Comparison of ENCODE assay signal across 18 mouse cellular contexts in the genomic region with DNA sequence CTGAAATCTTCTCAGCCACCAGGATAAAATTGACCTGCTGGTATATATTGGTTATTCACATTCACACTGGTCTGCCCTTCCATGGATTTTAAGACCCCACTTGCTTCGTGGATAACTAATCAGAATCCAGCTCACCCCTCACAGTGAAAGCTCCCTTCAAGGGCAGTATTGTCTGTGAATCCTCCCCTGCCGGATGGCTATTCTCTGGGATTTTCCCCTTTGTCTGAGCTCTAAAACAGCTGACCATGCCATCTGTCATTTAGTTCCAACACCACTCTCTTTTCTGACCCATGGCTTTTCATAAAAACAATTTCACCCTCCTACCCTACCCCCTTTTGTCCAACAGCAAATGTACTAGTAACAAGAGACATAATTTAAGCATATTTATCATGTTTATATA.
DNase-seq lines count a peak whose midpoint lies in the region; ATAC-seq lines count a peak whose summit lies in the region.
"Had no signal": no experiment of that assay in that cellular context is flagged by ENCODE, and none has a peak within 500 bp of the region (broad histone marks: within the 10 kb centered on the region; RNA-seq: fewer than 3 reads in every experiment).

No protein-coding gene starts in this region.

- ATAC-seq in hindbrain, embryonic 11.5 days (ENCODE audit: low FRiP score): peak; percentile 84
- ATAC-seq in hindbrain, embryonic 16.5 days: no peak
- ATAC-seq in neural tube, embryonic 12.5 days (ENCODE audit: low FRiP score, low read depth): peak; percentile 63; the same call in 1 of the 2 replicates
- peak; percentile 40; the same call in 1 of the 2 replicates for ATAC-seq in hindbrain, embryonic 14.5 days (ENCODE audit: low FRiP score)
- ATAC-seq: intestine, embryonic 15.5 days; liver, postnatal 0 days had no signal

- no peaks in the 10 kb centered on the region for H3K9me3 ChIP-seq in hindbrain, embryonic 11.5 days (ENCODE audit: control insufficient read depth, low read length)
- no peaks in the 10 kb centered on the region for H3K9me3 ChIP-seq in hindbrain, embryonic 16.5 days (ENCODE audit: control insufficient read depth, low read length)
- H3K9me3 ChIP-seq in neural tube, embryonic 12.5 days: no peaks in the 10 kb centered on the region
- H3K9me3 ChIP-seq in hindbrain, embryonic 14.5 days (ENCODE audit: control insufficient read depth, low read length): no peaks in the 10 kb centered on the region
- H3K9me3 ChIP-seq: embryonic facial prominence, embryonic 15.5 days; heart, embryonic 10.5 days; intestine, embryonic 15.5 days had no signal

- no peak overlapping the region for H3K4me2 ChIP-seq in hindbrain, embryonic 11.5 days (replicated peaks; ENCODE audit: low read depth, low read length)
- no peak overlapping the region for H3K4me2 ChIP-seq in hindbrain, embryonic 16.5 days (ENCODE audit: low read length)
- no peak overlapping the region for H3K4me2 ChIP-seq in neural tube, embryonic 12.5 days (replicated peaks)
- H3K4me2 ChIP-seq in hindbrain, embryonic 14.5 days (replicated peaks): no peak overlapping the region
- H3K4me2 ChIP-seq: embryonic facial prominence, embryonic 15.5 days; intestine, embryonic 15.5 days had no signal

- DNase-seq in hindbrain, embryonic 11.5 days (ENCODE audit: low spot score): peak; percentile 58
- DNase-seq in neural tube, embryonic 10.5 days (ENCODE audit: extremely low spot score, low spot score): no peak
- DNase-seq in hindbrain, embryonic 14.5 days (ENCODE audit: low spot score): no peak
- DNase-seq in retina, postnatal 1 day: peak; percentile 48
- DNase-seq in testis, postnatal 14 days (ENCODE audit: low spot score): no peak
- no peak for DNase-seq in cerebellum, postnatal 4 days (ENCODE audit: low spot score in 2 of 2)
- DNase-seq: cerebellum, adult 18-20 months; gastrocnemius, postnatal 36 days; liver, postnatal 0 days; right cerebral cortex, postnatal 14 days; thymus, postnatal 36 days had no signal

- H3K4me3 ChIP-seq in hindbrain, embryonic 11.5 days (ENCODE audit: low read depth, low read length): no peak overlapping the region
- no peak overlapping the region for H3K4me3 ChIP-seq in hindbrain, embryonic 16.5 days (ENCODE audit: low read length)
- H3K4me3 ChIP-seq in neural tube, embryonic 12.5 days: no peak overlapping the region
- no peak overlapping the region for H3K4me3 ChIP-seq in hindbrain, embryonic 14.5 days (replicated peaks; ENCODE audit: low read length)
- H3K4me3 ChIP-seq: embryonic facial prominence, embryonic 15.5 days; heart, embryonic 10.5 days; intestine, embryonic 15.5 days had no signal

- H3K4me1 ChIP-seq in hindbrain, embryonic 11.5 days (replicated peaks; ENCODE audit: control insufficient read depth, insufficient read depth, low read length): no peaks in the 10 kb centered on the region
- H3K4me1 ChIP-seq in hindbrain, embryonic 16.5 days (ENCODE audit: control insufficient read depth, insufficient read depth, low read depth, low read length): no peaks in the 10 kb centered on the region
- H3K4me1 ChIP-seq in neural tube, embryonic 12.5 days: peaks cover 3% of the 10 kb centered on the region; the same call in 1 of the 2 replicates
- H3K4me1 ChIP-seq in hindbrain, embryonic 14.5 days (replicated peaks; ENCODE audit: control insufficient read depth, insufficient read depth, low read length): no peaks in the 10 kb centered on the region
- H3K4me1 ChIP-seq: embryonic facial prominence, embryonic 15.5 days had no signal

- no peaks in the 10 kb centered on the region for H3K27me3 ChIP-seq in hindbrain, embryonic 11.5 days (ENCODE audit: control insufficient read depth, insufficient read depth, low read length)
- H3K27me3 ChIP-seq in hindbrain, embryonic 16.5 days (replicated peaks; ENCODE audit: control insufficient read depth, insufficient read depth, low read length): no peaks in the 10 kb centered on the region
- H3K27me3 ChIP-seq in neural tube, embryonic 12.5 days (replicated peaks): no peaks in the 10 kb centered on the region
- H3K27me3 ChIP-seq in hindbrain, embryonic 14.5 days (ENCODE audit: control insufficient read depth, insufficient read depth, low read length): no peaks in the 10 kb centered on the region
- H3K27me3 ChIP-seq: embryonic facial prominence, embryonic 15.5 days; intestine, embryonic 15.5 days had no signal

- no peak overlapping the region for H3K9ac ChIP-seq in hindbrain, embryonic 11.5 days (ENCODE audit: low read depth, low read length)
- H3K9ac ChIP-seq in hindbrain, embryonic 16.5 days (ENCODE audit: low read depth, low read length): no peak overlapping the region
- no peak overlapping the region for H3K9ac ChIP-seq in neural tube, embryonic 12.5 days
- no peak overlapping the region for H3K9ac ChIP-seq in hindbrain, embryonic 14.5 days
- H3K9ac ChIP-seq: embryonic facial prominence, embryonic 15.5 days; intestine, embryonic 15.5 days; liver, postnatal 0 days had no signal

- no peaks in the 10 kb centered on the region for H3K36me3 ChIP-seq in hindbrain, embryonic 11.5 days (ENCODE audit: control insufficient read depth, insufficient read depth, low read length)
- H3K36me3 ChIP-seq in hindbrain, embryonic 16.5 days (ENCODE audit: control insufficient read depth, insufficient read depth, low read length): no peaks in the 10 kb centered on the region
- H3K36me3 ChIP-seq in neural tube, embryonic 12.5 days: no peaks in the 10 kb centered on the region
- H3K36me3 ChIP-seq in hindbrain, embryonic 14.5 days (replicated peaks; ENCODE audit: control insufficient read depth, insufficient read depth): no peaks in the 10 kb centered on the region
- H3K36me3 ChIP-seq: embryonic facial prominence, embryonic 15.5 days; heart, embryonic 10.5 days; intestine, embryonic 15.5 days had no signal

- WGBS in hindbrain, embryonic 11.5 days: 10% methylated on average over 2 of the region's 2 CpGs
- WGBS in hindbrain, embryonic 16.5 days: 6% methylated on average over 2 of the region's 2 CpGs
- WGBS in neural tube, embryonic 12.5 days: 5% methylated on average over 2 of the region's 2 CpGs
- 13% methylated on average over 2 of the region's 2 CpGs for WGBS in hindbrain, embryonic 14.5 days

- H3K27ac ChIP-seq in hindbrain, embryonic 11.5 days (ENCODE audit: low read depth, low read length): 0 out of 2 replicates have a peak overlapping the region, but pooled peaks have one; percentile 42
- H3K27ac ChIP-seq in hindbrain, embryonic 16.5 days (ENCODE audit: low read depth, low read length): no peak overlapping the region
- H3K27ac ChIP-seq in neural tube, embryonic 12.5 days: no peak overlapping the region
- no peak overlapping the region for H3K27ac ChIP-seq in hindbrain, embryonic 14.5 days
- H3K27ac ChIP-seq: embryonic facial prominence, embryonic 15.5 days; heart, embryonic 10.5 days; intestine, embryonic 15.5 days; kidney, postnatal 0 days; stomach, postnatal 0 days had no signal

Comparison
In these comparisons a context has a peak if more than half of its experiments do, and no peak if none do; other contexts are left out.
1. DNase-seq: peak in hindbrain, embryonic 11.5 days (single experiment) and retina, postnatal 1 day (single experiment); none in neural tube, embryonic 10.5 days (single experiment), hindbrain, embryonic 14.5 days (single experiment), testis, postnatal 14 days (single experiment) and cerebellum, postnatal 4 days (0 of 2).